Mouse (Mus musculus) left cerebral cortex, adult 11 months (tissue): Measurements from ENCODE around the gene Opn1mw.
"Not testable (repeated sequence)": the region's sequence is repeated elsewhere in the genome, so short reads cannot be mapped to it uniquely, and the experiment has no call there.

Experiments used
- DNase-seq: peaks from one replicate; pipeline ENCODE4 v3.0.0; 2022; ENCODE audit warnings: low spot score

Gene Opn1mw

DNA sequence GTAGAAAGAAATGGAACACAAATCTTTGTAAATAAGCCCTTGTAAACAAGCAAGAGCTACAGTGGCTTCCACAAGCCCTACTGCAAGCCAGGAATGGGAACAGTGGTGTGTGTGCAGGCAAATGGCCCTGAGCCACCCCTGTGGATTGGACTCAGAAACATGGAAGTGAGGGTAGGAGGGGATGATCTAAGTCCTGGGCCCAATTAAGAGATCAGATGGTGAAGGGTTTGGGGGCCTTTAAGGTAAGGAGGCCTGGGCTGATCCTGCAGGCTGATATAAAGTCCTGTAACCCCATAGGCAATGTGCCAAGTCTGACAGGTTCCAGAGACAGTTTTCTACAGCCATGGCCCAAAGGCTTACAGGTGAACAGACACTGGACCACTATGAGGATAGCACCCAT lies at the start of gene Opn1mw:
Gene Opn1mw, plus strand, starts transcription at position 301 of the 400 bp plus-strand sequence.
- no peak for DNase-seq

GRCm38 (mm10) chrX:74084276-74084837 lies 42.9 kb upstream of the Opn1mw start:
- DNase-seq: no peak

- peak; percentile 82 for DNase-seq
Observed at GRCm38 (mm10) chrX:74084946-74085498, 42.2 kb upstream of the Opn1mw start.

- DNase-seq: peak; percentile 98
Observed at GRCm38 (mm10) chrX:74085601-74086038, 41.6 kb upstream of the Opn1mw start.

- no peak for DNase-seq
Observed at GRCm38 (mm10) chrX:74095130-74095529, 32.1 kb upstream of the Opn1mw start.

DNA sequence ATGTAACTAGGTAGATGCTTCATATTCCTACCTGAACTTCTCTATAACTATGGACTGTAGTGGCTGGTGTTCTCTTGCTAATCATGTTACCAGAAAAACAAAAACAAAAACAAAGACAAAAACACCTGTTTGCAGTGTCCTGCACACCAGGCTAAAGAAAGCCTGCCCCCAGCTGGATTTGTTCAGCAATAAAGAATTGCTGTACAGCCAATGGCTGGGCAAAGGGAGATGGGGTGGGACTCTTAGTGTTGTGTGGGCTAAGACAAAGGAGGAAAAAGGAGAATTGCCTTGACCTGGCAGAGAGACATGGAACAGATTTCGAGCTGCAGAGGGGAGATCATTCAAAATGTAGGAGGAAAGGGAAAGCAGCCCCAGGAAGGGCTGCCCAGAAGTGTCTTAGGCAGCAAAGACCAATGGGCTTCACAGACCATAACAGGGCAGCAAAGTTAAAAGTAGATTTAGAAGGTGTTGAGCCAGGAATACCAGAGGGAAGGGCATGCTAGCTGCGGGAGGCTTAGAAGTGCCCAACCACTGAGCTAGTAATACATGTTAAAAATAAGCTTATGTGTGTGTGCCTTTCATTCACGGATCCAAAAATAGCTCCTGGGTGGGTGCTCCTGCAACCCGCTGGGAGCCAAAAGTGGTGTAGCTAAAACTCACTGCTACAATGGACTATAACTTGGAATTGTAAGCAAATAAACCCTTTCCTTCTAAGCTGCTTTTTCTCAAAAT lies 23.6 kb upstream of the Opn1mw start:
- no peak for DNase-seq

GRCm38 (mm10) chrX:74105916-74106315 lies 21.3 kb upstream of the Opn1mw start:
- no peak for DNase-seq

GRCm38 (mm10) chrX:74108747-74109146 lies 18.5 kb upstream of the Opn1mw start:
- DNase-seq: peak; percentile 4

DNA sequence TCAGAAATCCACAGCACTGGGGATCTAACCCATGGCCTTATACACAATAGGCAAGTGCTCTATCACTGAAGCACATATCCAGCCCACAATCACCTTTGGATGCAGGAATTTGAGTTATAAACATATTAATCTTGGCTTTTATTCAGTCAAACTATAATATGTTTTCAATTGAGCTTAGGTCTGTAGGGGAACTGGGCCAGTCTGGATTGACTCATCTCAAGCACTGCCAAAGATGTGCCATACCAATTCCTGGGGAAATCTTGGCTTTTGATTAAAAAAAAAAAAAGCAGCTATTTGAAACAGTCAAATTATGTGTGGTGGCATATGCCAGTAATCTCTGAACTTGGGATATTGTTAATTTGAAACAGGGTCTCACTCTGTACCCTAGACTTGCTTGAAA lies 13.2 kb upstream of the Opn1mw start:
- no peak for DNase-seq

GRCm38 (mm10) chrX:74115511-74115910 lies 11.8 kb upstream of the Opn1mw start:
- peak; percentile 21 for DNase-seq

DNA sequence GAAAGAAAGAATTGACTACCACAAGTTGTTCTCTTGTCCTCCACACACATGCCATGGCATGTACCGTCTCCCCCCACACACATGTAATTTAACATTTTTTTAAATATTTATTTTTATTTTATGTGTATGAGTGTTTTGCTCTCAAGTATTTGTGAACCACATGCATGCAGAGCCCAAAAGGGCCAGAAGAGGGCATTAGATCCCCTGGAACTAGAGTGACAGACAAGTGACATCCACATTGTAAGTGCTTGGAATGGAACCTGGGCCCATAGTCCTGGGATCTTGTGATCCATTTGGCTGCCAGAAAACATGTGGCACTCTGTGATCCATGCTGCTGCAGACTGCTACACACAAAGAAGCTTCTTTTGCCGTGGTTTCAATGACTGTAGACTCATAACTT lies 2.3 kb upstream of the Opn1mw start:
- no peak for DNase-seq

DNA sequence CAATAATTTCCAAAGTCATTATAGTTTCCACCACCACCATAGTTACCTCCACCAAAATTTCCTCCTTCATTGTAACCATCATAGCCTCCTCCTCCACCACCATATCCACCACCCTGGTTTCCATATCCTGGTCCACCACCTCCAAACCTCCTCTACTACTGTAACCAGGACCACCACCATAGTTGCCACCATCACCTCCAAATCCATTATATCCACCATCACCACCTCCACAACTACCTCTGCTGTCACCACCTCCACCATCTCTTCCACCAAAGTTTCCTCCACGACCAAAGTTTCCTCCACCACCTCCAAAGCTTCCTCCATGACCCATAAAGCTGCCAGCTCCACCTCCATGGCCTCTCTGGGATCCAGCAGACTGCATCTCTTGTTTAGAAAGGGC lies 8.0 kb downstream of the Opn1mw start, which contains the start of gene Mecp2:
Gene Mecp2, minus strand, starts transcription at position 101 of the 400 bp plus-strand sequence.
- not testable (repeated sequence) for DNase-seq

DNA sequence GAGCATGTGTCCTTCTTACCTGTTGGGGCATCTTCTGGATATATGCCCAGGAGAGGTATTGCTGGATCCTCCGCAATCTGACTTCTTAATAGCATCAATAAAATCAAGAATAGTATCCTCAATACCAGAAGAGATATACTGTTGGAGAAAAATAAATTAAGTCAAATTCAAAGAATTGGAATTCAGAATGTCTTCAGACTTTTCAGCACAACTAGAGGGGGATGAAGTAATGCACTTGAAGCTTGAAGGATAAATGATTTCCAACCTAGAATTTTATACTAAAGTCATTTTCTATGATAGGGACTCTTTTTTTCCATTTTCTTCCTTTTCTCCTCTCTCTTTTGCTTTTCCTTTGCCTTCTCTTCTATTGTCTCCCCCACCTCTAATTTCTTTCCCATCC lies 40.5 kb downstream of the Opn1mw start, which contains the start of gene Tex28:
Gene Tex28, minus strand, starts transcription at position 101 of the 400 bp plus-strand sequence.
- no peak for DNase-seq

DNA sequence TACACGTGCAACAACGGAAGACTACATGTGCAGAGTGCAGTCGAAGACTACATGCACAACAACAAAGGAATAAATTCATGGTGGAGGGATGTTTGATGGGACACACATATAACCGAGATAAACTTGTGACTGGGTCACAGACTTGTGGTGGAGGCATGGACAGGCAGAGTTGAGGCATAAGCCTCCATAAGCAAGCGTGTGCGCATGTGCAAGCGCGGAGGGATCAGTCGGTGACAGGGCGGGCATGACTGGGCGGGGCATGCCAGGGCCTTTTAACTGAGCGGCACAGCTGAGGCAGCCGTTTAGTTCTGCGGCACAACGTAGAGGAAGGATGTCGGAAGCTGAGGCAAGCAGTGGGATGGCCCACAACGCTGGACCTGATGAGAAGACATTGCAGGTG lies 49.7 kb downstream of the Opn1mw start, which contains the start of gene Tktl1:
Gene Tktl1, plus strand, starts transcription at position 301 of the 400 bp plus-strand sequence.
- no peak for DNase-seq
